Mouse (Mus musculus) kidney, adult 2 months (tissue): Measurements from ENCODE around the gene Cers1.

ENCODE experiments used
- CTCF ChIP-seq: fragments of 200-500 bp; conservative IDR thresholded peaks from 2 replicates; pipeline ENCODE4 v1.5.1; 2011; ENCODE audit warnings: low read depth, mild to moderate bottlenecking, control low read depth, low read length, moderate library complexity, mixed read lengths; ENCODE audit not compliant: insufficient read depth, insufficient read length
- POLR2A ChIP-seq: fragments of 200-500 bp; IDR thresholded peaks from one replicate; pipeline ENCODE4 v1.6.1; 2011; ENCODE audit warnings: low read depth, low read length, control low read depth

DNA sequence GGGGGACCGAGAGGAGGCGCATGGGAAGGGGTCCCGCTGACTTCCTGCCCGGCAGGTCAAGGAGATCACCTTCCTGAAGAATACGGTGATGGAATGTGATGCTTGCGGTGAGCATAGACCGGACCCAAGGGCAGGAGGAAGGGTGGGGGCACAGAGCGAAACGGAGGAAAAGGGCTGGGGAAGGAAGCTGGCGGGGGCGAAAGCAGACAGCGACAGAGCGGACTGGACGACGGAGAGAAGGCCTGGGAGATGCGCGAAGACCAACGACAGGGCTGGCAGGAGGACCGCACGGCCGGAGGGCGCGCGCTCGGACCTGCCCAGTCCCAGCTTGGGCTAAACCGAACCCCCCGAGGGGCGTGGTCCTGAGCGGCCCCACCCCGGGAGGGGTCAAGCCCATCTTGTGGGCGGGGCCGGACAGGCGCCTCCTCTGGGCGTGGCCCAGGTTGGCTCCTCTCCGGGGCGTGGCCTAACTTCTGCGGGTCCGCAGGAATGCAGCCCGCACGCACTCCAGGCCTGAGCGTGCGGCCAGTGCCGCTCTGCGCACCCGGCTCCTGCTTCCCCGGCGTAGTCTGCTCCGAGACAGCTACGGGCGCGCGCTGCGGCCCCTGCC lies 58.8 kb downstream of the Cers1 start:
- TF ChIP-seq CTCF (no peak), POLR2A (no peak)
